Mouse (Mus musculus) hindbrain, postnatal 0 days (tissue): Measurements from ENCODE around the gene Cercam. TPM values are rescaled to one million over a fixed set of nuclear protein-coding genes. Genes with fewer than 3 reads are reported as not detected.

Experiments used
- ATAC-seq: fragments of 200-750 bp; cut with Nextera tagmentation; 2 replicates; pipeline ENCODE4 v1.8.0; 2017; ENCODE audit warnings: mild to moderate bottlenecking, moderate TSS enrichment, moderate library complexity
- DNase-seq: peaks from one replicate; pipeline ENCODE4 v3.0.0-alpha.2; 2015; ENCODE audit warnings: low spot score
- H3K27ac ChIP-seq: fragments of 300-500 bp; sonication (generic); 2 replicates; pipeline ENCODE4 v1.5.1; 2014; ENCODE audit warnings: mild to moderate bottlenecking
- H3K27me3 ChIP-seq: fragments of 300-500 bp; sonication (generic); 2 replicates; pipeline ENCODE4 v1.6.1; 2014; ENCODE audit warnings: low read length, mixed read lengths; ENCODE audit not compliant: insufficient read depth
- H3K36me3 ChIP-seq: fragments of 300-500 bp; sonication (generic); 2 replicates; pipeline ENCODE4 v1.6.1; 2014; ENCODE audit warnings: low read length, mixed read lengths; ENCODE audit not compliant: insufficient read depth
- H3K4me1 ChIP-seq: fragments of 300-500 bp; sonication (generic); 2 replicates; pipeline ENCODE4 v1.6.1; 2014; ENCODE audit warnings: antibody characterized with exemption, low read length, mixed read lengths; ENCODE audit not compliant: insufficient read depth
- H3K4me2 ChIP-seq: fragments of 300-500 bp; sonication (generic); 2 replicates; pipeline ENCODE4 v1.6.1; 2014; ENCODE audit warnings: low read depth, mild to moderate bottlenecking, low read length, moderate library complexity, mixed read lengths
- H3K4me3 ChIP-seq: fragments of 300-500 bp; sonication (generic); 2 replicates; pipeline ENCODE4 v1.5.1; 2014; ENCODE audit warnings: low read length
- H3K9ac ChIP-seq: fragments of 300-500 bp; sonication (generic); replicated peaks from 2 replicates; pipeline ENCODE4 v1.6.1; 2014; ENCODE audit warnings: mild to moderate bottlenecking, low read length, moderate library complexity, mixed read lengths
- H3K9me3 ChIP-seq: fragments of 300-500 bp; sonication (generic); 2 replicates; pipeline ENCODE4 v1.6.1; 2016; ENCODE audit warnings: low read length, mixed read lengths
- CTCF ChIP-seq: IDR thresholded peaks from 2 replicates; pipeline ENCODE4 v1.5.1; 2016; ENCODE audit warnings: antibody characterized with exemption, control low read depth, low read depth
- WGBS: fragments of 180-500 bp; shearing (Covaris S2); extraction: QIAGEN DNeasy Blood & Tissue Kit; methylation state at CpG from one replicate; pipeline ENCODE4 v1.1.7; 2014; 5-methylcytosine and 5-hydroxymethylcytosine counted together
- polyA plus RNA-seq: library from polyadenylated mRNA; unstranded; fragments of >200 nt; fragmentation: Nextera tagmentation; extraction: Ambion mirVana; gene quantifications from 2 replicates; pipeline ENCODE4 v1.2.1, GENCODE M21; 2015
- total RNA-seq: library from RNA; depleted of rRNA; stranded (reverse); fragments of >200 nt; gene quantifications from 2 replicates; pipeline ENCODE4 v1.2.3, GENCODE M21; 2014; rRNA removed

Gene Cercam
- 32.5 and 37.7 TPM in 2 replicates for total RNA-seq
- polyA plus RNA-seq, result 17.8 and 20.6 TPM in 2 replicates

DNA sequence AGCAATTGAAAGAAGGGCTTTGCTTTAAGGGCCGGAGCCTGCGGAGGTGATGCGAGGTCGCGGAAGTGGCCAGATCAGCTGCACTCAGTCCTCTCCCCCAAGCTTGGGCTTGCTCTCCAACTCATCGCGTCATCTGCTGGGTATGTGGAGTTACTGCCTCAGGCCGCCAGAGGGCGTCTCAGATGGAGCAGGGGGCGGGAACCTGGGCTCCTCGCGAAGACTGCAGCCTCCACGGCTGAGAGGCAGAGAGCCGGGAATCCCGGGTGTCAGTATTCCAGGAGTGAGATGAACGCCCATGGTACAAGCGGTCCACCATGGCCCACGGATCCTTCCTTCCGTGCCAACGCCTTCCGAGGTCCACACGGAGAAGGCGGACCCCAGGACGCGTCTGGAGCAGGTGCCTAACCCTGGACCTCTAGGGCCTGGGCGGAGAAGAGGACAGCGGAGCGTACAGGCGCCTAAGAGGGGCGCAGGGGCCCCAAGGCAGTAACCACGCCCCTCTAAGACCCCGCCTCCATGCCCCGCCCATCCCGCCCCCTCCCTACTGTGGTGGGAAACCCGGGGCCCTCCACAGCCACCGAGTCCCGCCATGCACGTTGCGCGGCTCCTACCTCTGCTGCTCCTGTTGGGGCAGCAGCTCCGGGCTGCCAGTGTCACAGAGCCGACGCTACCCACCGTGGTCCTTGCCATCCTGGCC lies at the start of gene Cercam:
TSS of gene Cercam (plus strand) at position 216 of the 697 bp plus-strand sequence.
- H3K4me2 ChIP-seq, result peak within 1 kb of the TSS; percentile 87
- DNase-seq, result peak; percentile 93
- peak within 1 kb of the TSS; percentile 52 for H3K4me3 ChIP-seq
- peak within 1 kb of the TSS; percentile 77 for H3K27ac ChIP-seq
- WGBS, result under 1% methylated on average over 36 of the region's 44 CpGs
- H3K27me3 ChIP-seq, result no peaks in the 10 kb centered on the region
- H3K9ac ChIP-seq, result peak within 1 kb of the TSS; percentile 65
- peaks cover 13% of the 10 kb centered on the region; the same call in 1 of the 2 replicates for H3K4me1 ChIP-seq
- ATAC-seq, result peak; percentile 93
- H3K36me3 ChIP-seq, result no peaks in the 10 kb centered on the region
- TF ChIP-seq CTCF, result peak; percentile 97
- no peaks in the 10 kb centered on the region for H3K9me3 ChIP-seq

DNA sequence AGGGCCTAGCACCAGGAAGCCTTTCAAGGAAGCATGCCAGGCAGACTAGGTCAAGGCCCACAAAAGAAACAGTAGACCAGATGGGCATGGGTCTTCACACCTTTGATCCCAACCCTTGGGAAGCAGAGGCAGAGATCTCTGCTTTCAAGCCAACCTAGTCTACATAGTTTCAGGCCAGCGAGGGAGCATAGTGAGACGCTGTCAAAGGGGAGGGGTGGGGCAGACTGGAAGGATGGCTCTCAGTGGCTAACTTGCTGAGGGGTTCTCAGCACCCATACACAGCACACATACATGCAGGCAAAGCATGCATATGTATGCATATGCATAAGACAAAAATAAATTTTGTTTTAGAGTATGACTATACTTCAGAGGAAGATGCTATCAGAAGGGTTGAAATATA lies 49.6 kb upstream of the Cercam start:
- Histone ChIP-seq H3K9ac (no peak overlapping the region), H3K27me3 (no peaks in the 10 kb centered on the region), H3K36me3 (peaks cover 22% of the 10 kb centered on the region), H3K4me2 (peak overlapping the region; percentile 71), H3K9me3 (no peaks in the 10 kb centered on the region), H3K4me3 (no peak overlapping the region; the same call in 1 of the 2 replicates), H3K27ac (peak overlapping the region; percentile 92), H3K4me1 (0 out of 2 replicates have a peak, but pooled peaks cover 3% of the 10 kb centered on the region)
- ATAC-seq (no peak), DNase-seq (no peak)
- TF ChIP-seq CTCF, result no peak
- WGBS, result 2% methylated on average over 2 of the region's 2 CpGs

DNA sequence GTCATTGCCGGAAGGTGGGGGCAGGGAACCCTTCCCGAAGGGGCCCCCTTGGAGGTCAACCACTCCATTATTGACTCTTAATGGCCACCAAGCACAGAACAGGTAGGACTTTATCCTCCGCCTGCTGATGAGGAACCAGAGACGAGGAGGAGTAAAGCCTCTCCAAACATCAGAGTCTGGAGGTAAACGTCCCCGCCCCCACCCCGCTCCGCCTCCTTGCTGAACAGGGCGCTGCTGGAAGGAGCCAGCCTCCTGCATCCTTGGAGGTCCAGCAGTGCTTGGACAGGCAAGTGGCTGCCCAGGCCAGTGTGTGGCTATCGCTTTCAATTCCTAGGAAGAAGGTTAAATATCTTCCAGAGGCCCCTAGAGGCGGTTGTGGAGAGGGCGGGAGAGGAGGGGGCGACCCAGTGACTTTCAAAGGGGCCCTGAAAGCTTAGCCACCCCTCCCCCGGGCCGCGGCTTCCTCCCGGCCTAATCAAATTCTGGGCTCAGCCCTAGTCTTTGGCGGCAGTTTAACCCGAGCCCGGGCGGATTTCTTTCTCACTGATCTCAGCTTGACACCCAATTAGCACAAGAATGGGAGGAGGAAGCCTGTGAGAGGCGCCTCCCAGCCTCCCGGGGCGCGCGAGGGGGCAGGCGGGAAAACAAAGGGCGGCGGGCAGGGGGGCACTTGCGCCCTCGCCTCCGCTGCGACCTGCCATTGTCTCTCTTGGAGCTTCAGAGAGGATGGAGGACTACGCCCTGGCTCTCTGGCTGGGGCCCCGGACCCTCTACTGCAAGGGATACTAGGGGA lies 48.7 kb upstream of the Cercam start, which contains the start of gene Urm1:
TSS of gene Urm1 (plus strand) at position 51 of the 793 bp plus-strand sequence.
- Histone ChIP-seq H3K4me1 (0 out of 2 replicates have a peak, but pooled peaks cover 3% of the 10 kb centered on the region), H3K27ac (peak within 1 kb of the TSS; percentile 92), H3K9ac (peak within 1 kb of the TSS; percentile 63), H3K36me3 (peaks cover 14% of the 10 kb centered on the region), H3K4me2 (peak within 1 kb of the TSS; percentile 71), H3K9me3 (no peaks in the 10 kb centered on the region), H3K4me3 (peak within 1 kb of the TSS; percentile 39), H3K27me3 (no peaks in the 10 kb centered on the region)
- ATAC-seq (peak; percentile 83), DNase-seq (peak; percentile 87)
- peak; percentile 34; the same call in 1 of the 2 replicates for TF ChIP-seq CTCF
- WGBS, result under 1% methylated on average over 34 of the region's 35 CpGs

DNA sequence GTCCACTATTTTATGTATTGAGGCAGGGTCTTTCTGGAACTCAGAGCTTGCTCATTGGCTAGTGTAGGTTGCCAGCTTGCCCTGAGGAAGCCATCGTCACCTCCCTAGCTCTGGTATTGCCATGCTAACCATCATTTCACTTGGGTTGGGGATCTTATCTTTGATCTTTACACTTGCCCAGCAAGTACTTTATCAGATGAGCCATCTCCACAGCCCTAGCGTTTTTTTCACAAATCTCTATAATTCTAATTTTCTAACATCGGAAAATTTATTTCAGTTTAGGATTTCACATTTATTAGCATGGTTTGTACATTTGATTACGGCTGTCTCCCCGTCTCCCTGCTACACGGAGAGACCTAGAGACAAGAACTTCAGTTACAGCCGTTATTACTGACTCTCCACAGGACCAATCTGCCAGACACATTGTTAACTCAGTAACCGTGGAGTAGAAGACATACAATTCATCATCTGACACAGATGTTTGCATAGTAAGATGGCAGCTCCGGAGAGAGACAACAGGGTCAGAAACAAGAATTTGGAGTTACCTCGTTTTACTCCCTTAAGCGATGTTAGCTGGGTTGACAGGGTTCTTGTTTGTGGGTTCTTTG lies 42.5 kb upstream of the Cercam start:
- Histone ChIP-seq H3K9ac (peak overlapping the region; percentile 78), H3K4me2 (peak overlapping the region; percentile 68), H3K9me3 (no peaks in the 10 kb centered on the region), H3K4me1 (peaks cover 12% of the 10 kb centered on the region), H3K27ac (peak overlapping the region; percentile 89), H3K4me3 (peak overlapping the region; percentile 96), H3K27me3 (no peaks in the 10 kb centered on the region), H3K36me3 (no peaks in the 10 kb centered on the region)
- DNase-seq, result no peak
- peak; percentile 38; the same call in 1 of the 2 replicates for ATAC-seq
- TF ChIP-seq CTCF, result no peak
- 4% methylated on average over 11 of the region's 11 CpGs for WGBS

DNA sequence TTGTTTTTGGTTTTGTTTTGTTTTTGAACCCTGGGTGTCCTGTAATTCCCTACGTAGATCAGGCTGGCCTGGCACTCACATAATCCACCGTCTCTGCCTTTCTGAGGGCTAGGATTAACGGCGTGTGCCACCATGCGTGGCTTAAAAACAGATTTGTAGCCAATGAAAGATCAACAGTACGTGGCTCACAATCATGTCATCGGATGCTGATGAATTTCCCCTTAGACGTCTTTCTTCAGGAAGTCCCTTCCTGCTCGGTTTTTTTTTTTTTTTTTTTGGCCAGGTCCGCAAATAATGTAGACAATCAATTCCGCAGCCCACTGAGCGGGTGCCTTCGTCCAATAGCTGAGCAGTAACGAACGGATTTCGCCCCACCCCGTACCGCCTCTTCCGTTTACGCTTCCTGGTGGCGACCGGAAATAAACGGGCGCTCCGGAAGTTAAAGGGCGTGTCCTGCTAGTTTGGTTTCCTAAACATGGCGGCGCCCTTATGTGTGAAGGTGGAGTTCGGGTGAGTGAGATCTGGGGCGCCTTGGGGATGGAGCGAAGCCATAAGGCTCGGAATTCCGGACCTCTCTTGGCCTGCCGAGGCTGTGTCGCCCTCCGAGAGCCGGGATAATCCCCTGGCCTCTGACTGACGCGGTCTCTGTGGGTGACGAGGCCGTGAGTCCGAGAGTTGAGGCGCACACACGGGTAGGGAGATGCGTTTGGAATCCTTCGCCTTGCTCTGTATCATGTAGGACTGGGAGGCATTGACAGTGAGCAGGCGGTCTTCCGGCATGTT lies 41.8 kb upstream of the Cercam start:
- Histone ChIP-seq H3K27me3 (no peaks in the 10 kb centered on the region), H3K27ac (peak overlapping the region; percentile 89), H3K9ac (peak overlapping the region; percentile 78), H3K36me3 (no peaks in the 10 kb centered on the region), H3K4me1 (peaks cover 12% of the 10 kb centered on the region), H3K9me3 (no peaks in the 10 kb centered on the region), H3K4me3 (peak overlapping the region; percentile 96), H3K4me2 (peak overlapping the region; percentile 94)
- under 1% methylated on average over 48 of the region's 48 CpGs for WGBS
- ATAC-seq (peak; percentile 97), DNase-seq (peak; percentile 99)
- TF ChIP-seq CTCF, result no peak

DNA sequence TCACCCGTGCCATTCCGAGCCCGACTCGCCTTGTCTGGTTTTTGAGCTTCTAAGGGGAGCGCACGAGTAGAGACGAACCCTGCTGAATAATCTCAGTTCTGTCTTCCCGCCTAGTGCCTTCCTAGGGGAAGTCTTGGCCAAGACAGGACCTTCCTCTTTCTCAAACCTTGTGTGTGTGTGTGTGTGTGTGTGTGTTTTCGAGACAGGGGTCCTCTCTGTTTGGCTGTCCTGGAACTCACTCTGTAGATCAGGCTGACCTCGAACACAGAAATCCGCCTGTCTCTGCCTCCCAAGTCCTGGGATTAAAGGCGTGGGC lies 41.3 kb upstream of the Cercam start:
- ATAC-seq, result no peak
- peak overlapping the region; percentile 89; the same call in 1 of the 2 replicates for H3K27ac ChIP-seq

More for the DNA sequence above, 41.3 kb upstream of the Cercam start:
- WGBS, result 2% methylated on average over 12 of the region's 12 CpGs
- H3K4me2 ChIP-seq, result peak overlapping the region; percentile 94
- H3K4me3 ChIP-seq, result peak overlapping the region; percentile 96
- peak overlapping the region; percentile 78 for H3K9ac ChIP-seq
- DNase-seq, result no peak
- TF ChIP-seq CTCF, result no peak
- peaks cover 2% of the 10 kb centered on the region; the same call in 1 of the 2 replicates for H3K36me3 ChIP-seq
- H3K27me3 ChIP-seq, result no peaks in the 10 kb centered on the region
- no peaks in the 10 kb centered on the region for H3K9me3 ChIP-seq
- H3K4me1 ChIP-seq, result peaks cover 12% of the 10 kb centered on the region
